Mouse (Mus musculus) cortical plate, adult 2 months (tissue): ENCODE results near the gene Kansl3.

Experiments used
- CTCF ChIP-seq: fragments of 200-500 bp; IDR thresholded peaks from 2 replicates; pipeline ENCODE4 v1.5.1; 2011; ENCODE audit warnings: mild to moderate bottlenecking, control low read depth, low read length; ENCODE audit not compliant: insufficient read depth; ENCODE audit errors: extremely low read depth
- POLR2A ChIP-seq: fragments of 200-500 bp; IDR thresholded peaks from 2 replicates; pipeline ENCODE4 v1.6.1; 2011; ENCODE audit warnings: mild to moderate bottlenecking, low read length, control low read depth; ENCODE audit not compliant: insufficient read depth; ENCODE audit errors: extremely low read depth

- TF ChIP-seq CTCF (no peak), POLR2A (no peak)
These were observed 47.8 kb downstream of the Kansl3 start for GRCm38 (mm10) chr1:36321164-36321563.
